Mouse (Mus musculus) CH12.LX (cell line): ENCODE data around the gene Rita1. TPM values are rescaled to one million over a fixed set of nuclear protein-coding genes. Genes with fewer than 3 reads are reported as not detected.

Source experiments
- DNase-seq: peaks from one replicate; pipeline ENCODE4 v3.0.0-alpha.2; 2013; ENCODE audit errors: extremely low read depth
- H3K27ac ChIP-seq: 2 replicates; pipeline ENCODE4 v1.5.1; 2012; ENCODE audit warnings: low read depth, mild to moderate bottlenecking, control low read depth, moderate library complexity; ENCODE audit not compliant: insufficient read depth
- H3K27me3 ChIP-seq: replicated peaks from 2 replicates; pipeline ENCODE3; 2012; ENCODE audit warnings: inconsistent platforms
- H3K36me3 ChIP-seq, 2 experiments: replicated peaks in 1 of 2; 2 replicates each; pipeline versions ENCODE3 to v1.6.1; 2012; ENCODE audit warnings: inconsistent platforms in 1 of 2, low read length in 1 of 2, mild to moderate bottlenecking in 1 of 2, mixed read lengths in 1 of 2, moderate library complexity in 1 of 2; ENCODE audit not compliant: control insufficient read depth in 1 of 2, insufficient read depth in 1 of 2
- H3K4me1 ChIP-seq, 2 experiments: 2 replicates each; pipeline ENCODE4 v1.6.1; 2012; ENCODE audit warnings: inconsistent platforms in 1 of 2, moderate library complexity in 1 of 2; ENCODE audit not compliant: insufficient read depth in 2 of 2, control insufficient read depth in 1 of 2
- H3K4me2 ChIP-seq: 2 replicates; pipeline ENCODE4 v1.6.1; 2012; ENCODE audit warnings: low read depth, mild to moderate bottlenecking, control low read depth; ENCODE audit not compliant: poor library complexity, insufficient read depth, severe bottlenecking
- H3K4me3 ChIP-seq, 3 experiments: fragments of 150-350 bp in 1 of 3; sonication (generic) in 1 of 3; replicated peaks in 1 of 3; 2 replicates each; pipeline versions ENCODE3 to v1.5.1; 2011 to 2012; ENCODE audit warnings: low read depth in 2 of 3, low read length in 2 of 3, mild to moderate bottlenecking in 2 of 3, moderate library complexity in 2 of 3, control low read depth in 1 of 3, improper control_type of control experiment in 1 of 3, inconsistent platforms in 1 of 3, mixed read lengths in 1 of 3; ENCODE audit not compliant: poor library complexity in 1 of 3
- H3K79me2 ChIP-seq: replicated peaks from 2 replicates; pipeline ENCODE4 v1.6.1; 2012; ENCODE audit warnings: mild to moderate bottlenecking, moderate library complexity; ENCODE audit not compliant: control insufficient read depth, poor library complexity, insufficient read depth, severe bottlenecking; ENCODE audit errors: extremely low read depth
- H3K9ac ChIP-seq: 2 replicates; pipeline ENCODE4 v1.6.1; 2012; ENCODE audit warnings: low read depth, mild to moderate bottlenecking, control low read depth, moderate library complexity; ENCODE audit not compliant: insufficient read depth
- H3K9me3 ChIP-seq: replicated peaks from 2 replicates; pipeline ENCODE3; 2012; ENCODE audit warnings: low read length, inconsistent platforms, mixed read lengths
- BHLHE40 ChIP-seq: IDR thresholded peaks from 2 replicates; pipeline ENCODE4 v1.6.1; 2011; ENCODE audit warnings: mild to moderate bottlenecking, low read depth, low read length, improper control_type of control experiment
- CTCF ChIP-seq, 2 experiments: IDR thresholded peaks in 1 of 2; conservative IDR thresholded peaks in 1 of 2; 2 replicates each; pipeline ENCODE4 v1.5.1; 2011 to 2012; ENCODE audit warnings: low read depth in 2 of 2, low read length in 2 of 2, improper control_type of control experiment in 1 of 2, inconsistent platforms in 1 of 2, mild to moderate bottlenecking in 1 of 2, moderate library complexity in 1 of 2
- E2F4 ChIP-seq: IDR thresholded peaks from 2 replicates; pipeline ENCODE4 v1.6.1; 2011; ENCODE audit warnings: low read depth, low read length, improper control_type of control experiment; ENCODE audit not compliant: insufficient replicate concordance
- ELF1 ChIP-seq: IDR thresholded peaks from 2 replicates; pipeline ENCODE4 v1.6.1; 2014; ENCODE audit warnings: low read depth, mild to moderate bottlenecking, inconsistent platforms, low read length, improper control_type of control experiment
- EP300 ChIP-seq: IDR thresholded peaks from 2 replicates; pipeline ENCODE4 v1.6.1; 2011; ENCODE audit warnings: low read length, improper control_type of control experiment
- ETS1 ChIP-seq: conservative IDR thresholded peaks from 2 replicates; pipeline ENCODE4 v1.6.1; 2012; ENCODE audit warnings: low read depth, mild to moderate bottlenecking, inconsistent platforms, low read length, improper control_type of control experiment, moderate library complexity
- GABPA ChIP-seq: IDR thresholded peaks from 2 replicates; pipeline ENCODE4 v1.6.1; 2012; ENCODE audit warnings: low read depth, low read length, improper control_type of control experiment, inconsistent platforms; ENCODE audit not compliant: insufficient replicate concordance
- IRF4 ChIP-seq: IDR thresholded peaks from 2 replicates; pipeline ENCODE4 v1.6.1; 2014; ENCODE audit warnings: low read depth, mild to moderate bottlenecking, inconsistent platforms, low read length, improper control_type of control experiment
- JUN ChIP-seq: IDR thresholded peaks from 2 replicates; pipeline ENCODE4 v1.6.1; 2011; ENCODE audit warnings: low read depth, mild to moderate bottlenecking, low read length, improper control_type of control experiment, moderate library complexity; ENCODE audit not compliant: insufficient read depth
- JUND ChIP-seq: conservative IDR thresholded peaks from 2 replicates; pipeline ENCODE4 v1.6.1; 2011; ENCODE audit warnings: low read depth, low read length, improper control_type of control experiment
- MAFK ChIP-seq: IDR thresholded peaks from 2 replicates; pipeline ENCODE4 v1.6.1; 2011; ENCODE audit warnings: low read length, improper control_type of control experiment; ENCODE audit not compliant: insufficient replicate concordance
- MEF2A ChIP-seq: IDR thresholded peaks from 2 replicates; pipeline ENCODE4 v1.6.1; 2014; ENCODE audit warnings: low read depth, mild to moderate bottlenecking, inconsistent platforms, low read length, improper control_type of control experiment, borderline replicate concordance
- MYC ChIP-seq: IDR thresholded peaks from 2 replicates; pipeline ENCODE4 v1.6.1; 2011; ENCODE audit warnings: low read depth, mild to moderate bottlenecking, improper control_type of control experiment, low read length
- NELFE ChIP-seq: IDR thresholded peaks from 2 replicates; pipeline ENCODE4 v1.6.1; 2011; ENCODE audit warnings: low read depth, low read length, improper control_type of control experiment
- NRF1 ChIP-seq: IDR thresholded peaks from 2 replicates; pipeline ENCODE4 v1.6.1; 2014; ENCODE audit warnings: low read depth, mild to moderate bottlenecking, inconsistent platforms, low read length, improper control_type of control experiment, moderate library complexity
- PAX5 ChIP-seq: IDR thresholded peaks from 2 replicates; pipeline ENCODE4 v1.6.1; 2012; ENCODE audit warnings: low read length, inconsistent platforms, mixed read lengths
- POLR2A ChIP-seq: IDR thresholded peaks from 2 replicates; pipeline ENCODE4 v1.6.1; 2011; ENCODE audit warnings: low read depth, mild to moderate bottlenecking, improper control_type of control experiment, low read length
- POLR2AphosphoS2 ChIP-seq: IDR thresholded peaks from 2 replicates; pipeline ENCODE4 v1.6.1; 2011; ENCODE audit warnings: low read depth, low read length, improper control_type of control experiment
- RAD21 ChIP-seq: IDR thresholded peaks from 2 replicates; pipeline ENCODE4 v1.6.1; 2011; ENCODE audit warnings: low read depth, mild to moderate bottlenecking, low read length, improper control_type of control experiment, moderate library complexity
- RCOR1 ChIP-seq: conservative IDR thresholded peaks from 2 replicates; pipeline ENCODE4 v1.6.1; 2012; ENCODE audit warnings: low read depth, mild to moderate bottlenecking, inconsistent platforms, low read length, improper control_type of control experiment
- TCF12 ChIP-seq: IDR thresholded peaks from 2 replicates; pipeline ENCODE4 v1.6.1; 2014; ENCODE audit warnings: low read depth, mild to moderate bottlenecking, inconsistent platforms, low read length, improper control_type of control experiment
- UBTF ChIP-seq: IDR thresholded peaks from 2 replicates; pipeline ENCODE4 v1.6.1; 2012; ENCODE audit warnings: low read depth, mild to moderate bottlenecking, inconsistent platforms, low read length, improper control_type of control experiment, moderate library complexity
- USF1 ChIP-seq: IDR thresholded peaks from 2 replicates; pipeline ENCODE4 v1.6.1; 2014; ENCODE audit warnings: low read depth, mild to moderate bottlenecking, inconsistent platforms, low read length, improper control_type of control experiment
- ZKSCAN1 ChIP-seq: IDR thresholded peaks from 2 replicates; pipeline ENCODE4 v1.6.1; 2012; ENCODE audit warnings: low read depth, inconsistent platforms, low read length, improper control_type of control experiment, borderline replicate concordance
- ZMIZ1 ChIP-seq: IDR thresholded peaks from 2 replicates; pipeline ENCODE4 v1.6.1; 2012; ENCODE audit warnings: low read depth, mild to moderate bottlenecking, inconsistent platforms, low read length, improper control_type of control experiment
- ZNF384 ChIP-seq: IDR thresholded peaks from 2 replicates; pipeline ENCODE4 v1.6.1; 2012; ENCODE audit warnings: low read depth, low read length, improper control_type of control experiment, inconsistent platforms
- dilution Hi-C: fragments of 300-500 bp; cut with MboI; formaldehyde crosslinking; loops from 2 replicates; pipeline ENCODE4 v1.14.3; 2020; ENCODE audit warnings: low sequenced_read_pairs; ENCODE audit not compliant: extremely low pct_unique_long_range_greater_than_20kb, extremely low pct_ligation_motif_present
- in situ Hi-C: fragments of 300-500 bp; cut with MboI; formaldehyde crosslinking; loops from 3 replicates; pipeline ENCODE4 v1.14.3; 2019; ENCODE audit warnings: low sequenced_read_pairs, low pct_ligation_motif_present, low pct_unique_long_range_greater_than_20kb, mixed read lengths
- polyA plus RNA-seq: library from polyadenylated mRNA; unstranded; fragments of >175 nt; gene quantifications from 2 replicates; pipeline ENCODE4 v1.2.1, GENCODE M21; 2012; ENCODE audit warnings: low read depth; ENCODE audit not compliant: insufficient read length
- total RNA-seq, 2 experiments: library from RNA; depleted of rRNA; stranded (reverse); fragments of 300-350 nt in 1 of 2; fragments of >200 nt in 1 of 2; gene quantifications; 2 replicates each; pipeline ENCODE4 v1.2.3; 2012 to 2014

Gene Rita1
- total and polyA plus RNA-seq, 3 experiments: 6.3 to 10.2 (median 7.3) TPM

DNA sequence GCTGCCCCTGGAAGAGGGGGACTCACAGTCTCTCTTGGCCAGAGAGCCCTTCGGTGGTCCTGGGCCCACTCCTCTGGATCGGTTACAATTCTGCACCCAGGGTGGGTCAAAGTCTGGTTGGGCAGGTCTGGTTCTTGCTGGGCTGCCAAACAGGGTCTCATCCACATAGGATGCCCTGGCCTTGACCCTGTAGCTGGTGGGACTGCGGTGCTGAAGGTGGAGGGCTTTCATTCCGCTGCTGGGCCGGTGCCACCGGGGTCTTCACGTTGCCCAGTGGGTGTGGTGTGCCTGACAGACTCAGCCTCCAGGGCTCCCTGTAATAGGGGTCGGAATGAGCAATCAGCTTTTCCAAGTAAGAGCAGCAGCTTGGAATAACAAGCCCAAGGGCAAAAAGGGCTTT is 973 bp downstream of the Rita1 start:
- 0 out of 2 replicates have a peak overlapping the region, but pooled peaks have one; percentile 59 for H3K9ac ChIP-seq
- TF ChIP-seq BHLHE40 (no peak), EP300 (no peak), MEF2A (no peak), RAD21 (no peak), RCOR1 (no peak), NRF1 (no peak), UBTF (no peak), PAX5 (no peak), NELFE (no peak), E2F4 (no peak), USF1 (no peak), JUN (no peak), MAFK (no peak), CTCF (conservative IDR thresholded peaks at IDR 0.05 in 1 of 2, IDR thresholded peaks at IDR 0.05 in 1 of 2; ENCODE audit: low read depth in 2 of 2, low read length in 2 of 2) (no peak), ETS1 (no peak), GABPA (no peak), MYC (no peak), IRF4 (no peak)
- H3K27ac ChIP-seq: no peak overlapping the region
- peak overlapping the region in 1 of 3 experiments; percentile 62 for H3K4me3 ChIP-seq
- peaks cover 5 to 27% of the 10 kb centered on the region in 2 experiments; a peak in 3 of 4 replicates for H3K4me1 ChIP-seq
- peaks cover 30% of the 10 kb centered on the region for H3K79me2 ChIP-seq
- no peaks in the 10 kb centered on the region for H3K27me3 ChIP-seq
- DNase-seq: no peak
- H3K9me3 ChIP-seq: peaks cover 2% of the 10 kb centered on the region
- H3K4me2 ChIP-seq: peak overlapping the region; percentile 67
- in situ Hi-C loops (loop anchor here (25.0 kb wide), 2 partner anchors 349 to 474 kb away; no protein-coding TSS in a partner anchor), dilution Hi-C loops (no loop called here)
- H3K36me3 ChIP-seq: peaks cover 6 to 50% of the 10 kb centered on the region in 2 experiments

DNA sequence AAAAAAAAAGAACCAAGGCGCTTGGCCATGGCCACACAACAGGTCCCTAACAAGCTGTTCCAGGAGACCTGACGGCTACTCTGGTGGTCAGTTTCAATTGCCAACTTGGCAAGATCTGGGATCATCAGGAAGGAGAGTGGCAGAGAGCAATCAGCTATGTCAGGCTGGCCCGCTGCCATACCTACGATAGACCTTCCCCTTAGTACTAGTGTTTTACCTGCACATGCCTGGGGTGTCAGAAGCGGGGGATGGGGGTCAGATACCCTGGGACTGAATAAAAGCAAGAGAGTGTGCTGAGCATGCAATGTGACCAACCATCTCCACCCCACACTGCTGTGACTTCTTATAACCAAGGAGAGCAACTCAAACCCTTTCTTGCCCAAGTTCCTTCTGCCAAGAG is 1.5 kb downstream of the Rita1 start:
- H3K27ac ChIP-seq: no peak overlapping the region
- no peak overlapping the region for H3K9ac ChIP-seq
- no peak overlapping the region for H3K4me3 ChIP-seq
- DNase-seq: no peak
- dilution Hi-C loops: no loop called here
- peaks cover 2% of the 10 kb centered on the region for H3K9me3 ChIP-seq
- in situ Hi-C loops: loop anchor here (25.0 kb wide), 2 partner anchors 349 to 474 kb away; no protein-coding TSS in a partner anchor
- TF ChIP-seq ELF1 (no peak), POLR2A (no peak), ZKSCAN1 (no peak), CTCF (conservative IDR thresholded peaks at IDR 0.05 in 1 of 2, IDR thresholded peaks at IDR 0.05 in 1 of 2; ENCODE audit: low read depth in 2 of 2, low read length in 2 of 2) (no peak), MAFK (no peak), TCF12 (no peak), ZMIZ1 (no peak), JUND (no peak), RAD21 (no peak), POLR2AphosphoS2 (no peak), NELFE (no peak), MEF2A (no peak), ZNF384 (no peak), PAX5 (no peak)
- H3K27me3 ChIP-seq: no peaks in the 10 kb centered on the region
- H3K4me1 ChIP-seq: peaks cover 5 to 29% of the 10 kb centered on the region in 2 experiments; a peak in 3 of 4 replicates
- H3K79me2 ChIP-seq: peaks cover 25% of the 10 kb centered on the region
- no peak overlapping the region for H3K4me2 ChIP-seq
- H3K36me3 ChIP-seq: peaks cover 1 to 50% of the 10 kb centered on the region in 2 experiments
